Mouse (Mus musculus) neutrophil, adult 5-6 weeks (primary cell): ENCODE measurements around the gene Klk11. TPM values are rescaled to one million over a fixed set of nuclear protein-coding genes. Genes with fewer than 3 reads are reported as not detected.

Source experiments
- ATAC-seq: fragments of 151-379, 151-347 bp; 2 replicates; pipeline ENCODE4 v1.8.0; 2017; ENCODE audit warnings: mild to moderate bottlenecking, moderate TSS enrichment; ENCODE audit not compliant: insufficient number of reproducible peaks, poor library complexity, low FRiP score, severe bottlenecking; ENCODE audit errors: extremely low read depth
- total RNA-seq: library from RNA; stranded (forward); fragments of 200-1000 nt; gene quantifications from 2 replicates; pipeline ENCODE4 v1.2.3, GENCODE M21; 2017

Klk11 gene
- total RNA-seq, 1 experiment from 2014 or later = not detected

- ATAC-seq = no peak
Observed at GRCm38 (mm10) chr7:43788096-43788495, 13.7 kb downstream of the Klk11 start.

GRCm38 (mm10) chr7:43789295-43789694, 14.9 kb downstream of the Klk11 start:
- no peak for ATAC-seq

- ATAC-seq = no peak
Observed at GRCm38 (mm10) chr7:43791591-43791990, 17.2 kb downstream of the Klk11 start, which contains the start of gene Klk9. Gene Klk9 (plus strand): TSS chr7:43791891.

- no peak for ATAC-seq
Observed at GRCm38 (mm10) chr7:43796355-43796754, 22.0 kb downstream of the Klk11 start.

- ATAC-seq = no peak
Observed at GRCm38 (mm10) chr7:43797333-43797769, 22.9 kb downstream of the Klk11 start, which contains the start of gene Klk8. Gene Klk8 (plus strand): TSS chr7:43797577.

GRCm38 (mm10) chr7:43797844-43798462, 23.5 kb downstream of the Klk11 start:
- no peak for ATAC-seq

GRCm38 (mm10) chr7:43799876-43800275, 25.5 kb downstream of the Klk11 start:
- no peak for ATAC-seq

GRCm38 (mm10) chr7:43810994-43811393, 36.6 kb downstream of the Klk11 start, which contains the start of gene Klk7:
Gene Klk7 (plus strand): TSS chr7:43811294.
- ATAC-seq = no peak

GRCm38 (mm10) chr7:43815211-43815610, 40.8 kb downstream of the Klk11 start:
- no peak for ATAC-seq

GRCm38 (mm10) chr7:43816746-43817145, 42.3 kb downstream of the Klk11 start:
- no peak for ATAC-seq

- no peak for ATAC-seq
Observed at GRCm38 (mm10) chr7:43821581-43821980, 47.2 kb downstream of the Klk11 start.

- ATAC-seq = no peak
Observed at GRCm38 (mm10) chr7:43824199-43824598, 49.8 kb downstream of the Klk11 start, which contains the start of gene Klk6. Gene Klk6 (plus strand): TSS chr7:43824499.

GRCm38 (mm10) chr7:43826056-43826455, 51.7 kb downstream of the Klk11 start:
- no peak for ATAC-seq

- ATAC-seq = no peak
Observed at GRCm38 (mm10) chr7:43827706-43828105, 53.3 kb downstream of the Klk11 start.

Other genes with a start within 250 kb of the Klk11 start
- 246 and 256 TPM in 2 replicates for gene Cd33, start 230.2 kb upstream of the Klk11 start, total RNA-seq
- gene Zfp658, start 212.3 kb upstream of the Klk11 start, total RNA-seq = 3.3 and 3.7 TPM in 2 replicates
- gene Zfp719, start 195.0 kb upstream of the Klk11 start, total RNA-seq = 9.1 and 9.7 TPM in 2 replicates
- gene Zfp819, start 167.4 kb upstream of the Klk11 start, total RNA-seq = 0.23 and 1.6 TPM in 2 replicates
- gene Ceacam18, start 139.9 kb upstream of the Klk11 start, total RNA-seq = 1.0 TPM in 1 of 2 replicates, not detected in the other
- gene Siglece, start 114.4 kb upstream of the Klk11 start, total RNA-seq = 135 and 136 TPM in 2 replicates
- gene Ctu1, start 102.6 kb upstream of the Klk11 start, total RNA-seq = 1.9 and 2.8 TPM in 2 replicates
- gene Klk14, start 84.2 kb upstream of the Klk11 start, total RNA-seq = not detected in 2 replicates
- gene Klk13, start 62.0 kb upstream of the Klk11 start, total RNA-seq = not detected in 2 replicates
- not detected in 2 replicates for gene Klk12, start 5.7 kb upstream of the Klk11 start, total RNA-seq
- gene Klk10, start 6.4 kb downstream of the Klk11 start, total RNA-seq = 0.35 TPM in 1 of 2 replicates, not detected in the other
- gene Klk9, start 17.3 kb downstream of the Klk11 start, total RNA-seq = not detected in 2 replicates
- gene Klk8, start 23.0 kb downstream of the Klk11 start, total RNA-seq = 4.1 TPM in 2 replicates
- not detected in 2 replicates for gene Klk7, start 36.7 kb downstream of the Klk11 start, total RNA-seq
- not detected in 2 replicates for gene Klk6, start 49.9 kb downstream of the Klk11 start, total RNA-seq
- not detected in 2 replicates for gene Klk5, start 67.4 kb downstream of the Klk11 start, total RNA-seq
- gene Klk4, start 106.6 kb downstream of the Klk11 start, total RNA-seq = not detected in 2 replicates
- not detected in 2 replicates for gene Klk15, start 159.1 kb downstream of the Klk11 start, total RNA-seq
- not detected in 2 replicates for gene Klk1b8, start 176.1 kb downstream of the Klk11 start, total RNA-seq
- not detected in 2 replicates for gene Klk1b1, start 192.1 kb downstream of the Klk11 start, total RNA-seq
- gene Klk1b9, start 201.5 kb downstream of the Klk11 start, total RNA-seq = not detected in 2 replicates
- gene Klk1b11, start 221.3 kb downstream of the Klk11 start, total RNA-seq = not detected in 2 replicates
- not detected in 2 replicates for gene Klk1b26, start 237.6 kb downstream of the Klk11 start, total RNA-seq